Mouse (Mus musculus) thymus, postnatal 14 days (tissue): ENCODE results near the gene Sox6.

Experiments
- DNase-seq: peaks from one replicate; pipeline ENCODE4 v3.0.0; 2021

Sox6 gene

DNA sequence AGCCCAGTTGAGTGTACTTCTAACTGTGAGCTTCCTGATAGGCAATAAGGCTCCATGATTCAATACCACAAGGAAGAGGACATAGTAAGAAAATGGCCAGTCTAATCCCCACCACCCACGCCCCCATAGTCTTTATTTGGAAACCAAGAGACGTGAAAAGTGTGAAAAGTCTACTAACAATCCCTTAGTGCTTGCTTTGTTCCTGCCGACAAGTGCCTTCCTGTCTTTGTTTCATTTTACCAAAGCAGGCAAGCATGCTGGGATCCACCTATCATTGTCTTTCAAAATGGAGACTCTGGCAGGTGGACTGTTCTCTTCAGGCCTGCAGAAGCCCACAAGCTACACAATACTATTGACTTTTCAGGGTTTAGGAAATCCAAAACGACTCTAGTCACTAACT lies 495.0 kb downstream of the Sox6 start:
- DNase-seq: no peak

DNA sequence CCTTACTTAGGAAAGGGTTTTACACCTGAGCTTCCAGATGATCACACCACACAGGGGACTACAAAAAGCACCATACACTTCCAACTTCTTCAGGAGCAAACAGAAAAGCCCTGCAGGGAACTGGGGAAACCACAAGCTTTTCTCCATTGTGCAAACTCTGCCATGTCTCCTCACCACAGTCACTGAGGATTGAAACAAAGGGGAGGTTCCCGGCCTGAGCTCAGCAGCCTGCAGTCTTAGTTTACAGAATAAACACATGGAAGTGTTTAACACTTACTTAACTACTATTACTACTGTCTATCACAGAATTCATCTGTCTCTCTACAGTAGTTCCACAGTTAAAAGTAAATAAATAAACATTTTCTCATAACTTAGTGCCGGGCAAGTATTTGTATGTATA lies 498.3 kb downstream of the Sox6 start:
- no peak for DNase-seq

DNA sequence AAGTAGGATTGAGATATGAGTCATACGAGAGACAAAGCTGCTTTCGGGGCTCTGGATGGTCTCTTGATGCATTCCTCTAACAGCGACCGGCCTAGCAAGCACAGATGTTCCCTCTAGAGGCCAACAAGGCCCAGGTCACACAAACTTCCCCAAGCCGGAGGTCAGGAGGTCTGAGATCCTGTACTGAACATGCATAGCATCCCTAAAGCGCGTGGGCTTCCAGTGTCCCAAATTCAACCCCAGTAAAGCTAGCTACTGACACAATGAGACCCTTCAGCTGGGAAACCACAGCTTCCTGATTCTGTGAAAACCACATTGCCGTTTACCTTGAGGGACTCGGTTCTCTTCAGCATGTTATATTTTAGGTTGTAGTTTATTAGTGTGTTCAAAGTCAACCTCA lies 499.6 kb downstream of the Sox6 start:
- DNase-seq: peak; percentile 34

DNA sequence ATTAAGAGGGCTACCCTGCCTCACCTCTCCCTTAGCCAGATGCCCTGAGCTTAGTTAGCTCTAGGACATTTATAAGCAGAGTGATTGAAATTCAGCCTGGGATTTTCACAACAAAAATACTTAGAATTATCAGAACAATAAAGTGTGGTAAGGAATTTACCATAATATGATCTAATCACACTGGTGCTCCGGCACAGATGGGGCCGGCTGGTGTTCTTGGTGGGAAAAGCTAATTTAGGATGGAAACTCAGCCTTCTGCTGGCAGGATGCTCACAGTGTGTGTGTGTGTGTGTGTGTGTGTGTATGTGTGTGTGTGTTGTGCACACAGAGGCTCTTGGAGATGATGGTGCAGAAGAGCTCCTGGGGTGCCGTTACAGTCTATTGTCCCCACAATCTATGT lies 501.0 kb downstream of the Sox6 start:
- no peak for DNase-seq

DNA sequence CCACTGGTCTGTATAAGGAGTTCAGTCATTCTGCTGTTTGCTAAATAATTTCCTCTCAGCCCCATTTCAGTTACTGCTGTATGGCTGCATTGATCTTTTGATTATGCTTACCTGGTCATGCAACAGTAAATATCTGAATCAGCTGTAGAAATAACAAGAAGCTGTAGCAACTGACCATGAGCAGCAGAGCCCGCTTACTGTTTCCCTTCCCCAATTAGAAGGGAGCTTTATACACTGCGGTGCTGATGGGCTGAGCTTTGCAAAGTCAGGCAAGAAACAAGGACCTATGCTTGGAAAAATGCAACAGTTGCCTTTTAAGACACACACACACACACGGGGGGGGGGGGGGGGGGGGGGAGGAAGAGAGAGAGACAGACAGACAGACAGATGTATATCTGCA lies 502.1 kb downstream of the Sox6 start:
- DNase-seq: no peak

DNA sequence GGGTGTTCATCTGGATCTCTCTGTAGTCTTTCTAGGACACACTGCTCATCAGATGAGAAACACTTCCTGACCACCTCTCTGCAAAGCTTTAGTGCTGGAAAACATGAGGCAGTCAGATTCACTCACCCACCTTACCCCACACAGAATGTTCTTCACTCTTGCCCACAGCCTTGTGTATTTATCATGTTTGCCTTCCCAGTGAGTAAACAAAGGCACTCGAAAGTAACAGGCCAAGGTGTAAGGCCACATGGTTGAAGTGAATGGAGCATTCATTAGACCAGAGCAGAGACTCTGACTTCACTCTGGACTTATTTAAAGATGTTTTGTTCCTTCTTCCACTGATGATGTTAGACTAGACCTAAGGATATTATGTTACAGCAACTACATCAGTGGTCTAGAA lies 506.7 kb downstream of the Sox6 start:
- no peak for DNase-seq

DNA sequence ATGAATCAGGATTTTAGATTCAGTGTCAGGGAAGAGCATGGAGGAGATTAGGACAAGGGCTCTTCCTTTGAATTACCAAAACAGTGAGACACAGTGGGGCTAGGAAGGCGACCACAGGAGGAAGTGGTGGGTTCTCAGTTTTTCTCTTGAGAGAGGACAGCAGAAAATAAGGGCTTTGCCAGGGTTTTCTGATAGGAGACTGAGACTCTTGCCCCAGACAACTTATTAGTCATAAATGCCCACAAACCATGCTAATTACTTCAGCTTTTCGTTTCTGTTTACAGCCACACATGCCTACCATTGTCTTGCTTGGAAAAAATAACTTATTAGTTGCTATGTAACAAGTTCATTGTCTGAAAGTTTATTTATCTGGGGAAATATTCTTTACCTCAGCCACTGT lies 507.4 kb downstream of the Sox6 start:
- no peak for DNase-seq

DNA sequence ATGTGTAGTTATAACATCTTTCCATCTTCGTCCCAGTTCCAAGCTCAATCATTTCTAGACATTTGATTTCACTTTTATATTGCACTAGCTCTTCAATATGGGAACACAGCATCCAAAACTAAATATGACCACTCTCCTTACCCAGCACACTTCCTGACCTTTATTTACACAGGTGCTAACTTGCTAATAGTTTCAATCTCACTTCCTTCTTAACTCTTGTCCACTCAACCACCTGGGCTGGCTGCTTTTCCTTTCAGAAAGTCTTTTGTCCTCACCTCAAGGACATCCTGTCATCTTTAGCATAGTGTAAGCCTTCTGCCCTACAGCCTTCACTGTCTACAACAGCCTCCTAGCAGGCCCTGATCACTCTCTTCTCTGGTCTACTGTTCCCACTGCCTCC lies 520.9 kb downstream of the Sox6 start:
- DNase-seq: no peak

DNA sequence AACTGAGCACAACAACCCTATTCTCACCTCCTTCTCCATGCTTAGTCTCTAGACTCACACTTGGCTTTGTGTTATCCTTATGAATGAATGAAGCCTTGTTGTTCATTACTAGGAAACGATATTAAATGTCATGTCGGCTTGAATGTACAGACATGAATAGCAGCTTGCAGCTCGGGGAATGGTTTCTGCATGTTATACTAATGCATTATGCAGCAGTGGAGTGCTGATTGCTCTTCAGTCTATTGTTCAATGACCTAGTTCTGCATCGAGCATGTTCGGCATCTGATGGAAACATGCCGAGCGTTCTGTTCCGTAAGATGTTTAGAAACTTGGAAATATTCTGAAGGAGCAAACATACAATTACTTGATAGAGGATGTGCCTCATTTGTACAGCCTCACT lies 524.9 kb downstream of the Sox6 start:
- no peak for DNase-seq

DNA sequence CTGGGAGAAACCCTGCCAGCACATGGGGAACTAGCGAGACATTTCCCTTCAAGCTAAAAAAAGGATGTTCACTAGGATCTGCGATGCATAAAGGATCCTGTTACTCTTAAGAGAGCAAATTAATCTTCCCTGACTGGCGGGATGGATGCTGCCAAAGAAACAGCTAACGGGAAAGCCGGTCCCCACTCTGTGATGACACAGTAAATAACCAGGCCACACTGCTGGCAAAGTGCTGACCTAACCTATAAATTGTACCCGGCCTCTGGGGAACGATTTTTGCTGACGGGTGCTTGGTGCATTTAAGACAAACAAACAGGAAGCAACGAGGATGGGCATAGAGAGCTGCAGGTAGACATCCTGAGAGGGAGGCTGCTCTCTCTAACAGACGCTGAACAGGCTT lies 526.8 kb downstream of the Sox6 start:
- no peak for DNase-seq

DNA sequence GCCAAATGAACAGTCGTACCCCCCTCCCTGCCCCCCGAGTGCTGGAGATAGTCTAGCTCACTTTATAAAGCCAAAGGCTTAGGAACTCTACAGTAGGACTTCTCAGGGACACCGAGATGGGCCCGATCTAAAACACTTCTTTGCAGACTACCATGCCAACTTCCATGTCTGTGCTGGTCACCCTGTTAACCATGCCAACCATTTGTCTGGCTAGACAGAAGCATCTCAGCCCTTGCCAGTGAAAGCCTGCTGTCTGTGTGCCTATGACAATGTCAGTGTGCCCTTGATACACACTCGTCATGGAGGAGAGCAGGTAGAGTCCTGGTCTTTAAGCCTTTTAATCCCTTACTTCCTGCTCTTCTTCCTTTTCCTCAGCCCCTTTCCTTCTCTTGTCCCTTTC lies 527.5 kb downstream of the Sox6 start:
- no peak for DNase-seq

DNA sequence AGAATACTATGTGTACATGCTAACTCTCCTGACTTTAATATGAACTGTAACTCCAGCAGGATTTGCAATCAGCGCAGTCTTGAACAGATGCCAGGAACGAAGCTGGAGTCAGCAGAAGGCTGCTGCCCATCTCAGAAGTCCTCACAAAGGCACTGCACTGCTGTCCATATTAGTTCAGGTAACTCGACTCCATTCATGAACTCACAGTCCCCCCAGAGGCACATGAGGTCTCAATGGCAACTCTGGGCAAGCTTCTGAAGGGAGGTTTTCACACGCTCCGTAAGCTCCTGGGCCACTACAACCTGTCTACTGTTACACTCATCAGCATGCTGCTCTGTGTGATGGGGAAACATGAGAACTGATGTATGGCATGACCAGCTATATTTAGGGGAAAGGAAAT lies 528.6 kb downstream of the Sox6 start:
- DNase-seq: no peak

DNA sequence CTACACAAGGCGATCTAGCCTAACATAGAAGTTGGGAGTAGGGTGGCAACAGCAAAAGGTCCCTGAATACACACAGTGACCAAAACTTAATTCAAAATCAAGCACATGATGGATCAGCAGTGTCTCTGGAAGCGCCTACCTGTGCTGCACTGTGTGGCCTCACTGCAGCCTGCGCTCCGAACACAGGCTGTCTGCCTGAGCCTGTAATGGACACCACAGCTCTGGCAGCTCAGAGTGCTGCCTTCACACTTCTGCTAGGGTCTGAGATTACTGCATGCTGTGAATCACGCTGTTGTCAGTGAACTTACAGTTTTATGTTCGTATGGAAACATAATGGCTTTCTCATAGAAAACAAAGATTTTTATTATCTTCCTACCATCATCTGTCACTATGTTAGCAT lies 532.2 kb downstream of the Sox6 start:
- no peak for DNase-seq

DNA sequence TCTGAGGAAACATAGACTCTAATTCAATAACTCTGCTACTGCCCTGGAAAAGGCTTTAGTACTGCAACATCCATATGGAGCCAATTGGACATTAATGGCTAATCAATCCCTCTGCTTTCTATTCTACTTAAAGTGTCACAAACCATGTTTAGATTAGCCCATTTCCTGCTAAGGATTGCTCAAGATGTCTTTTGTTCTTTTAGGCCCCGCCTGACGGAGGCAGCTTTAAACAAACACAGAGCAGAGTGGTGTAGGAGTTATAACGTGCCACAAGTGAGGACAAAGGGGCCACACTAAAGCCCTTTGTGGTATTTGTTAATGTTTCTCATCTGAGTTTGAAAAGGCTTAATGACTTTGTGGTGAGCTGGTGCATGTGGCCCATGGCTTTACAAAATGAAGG lies 537.1 kb downstream of the Sox6 start:
- DNase-seq: no peak

DNA sequence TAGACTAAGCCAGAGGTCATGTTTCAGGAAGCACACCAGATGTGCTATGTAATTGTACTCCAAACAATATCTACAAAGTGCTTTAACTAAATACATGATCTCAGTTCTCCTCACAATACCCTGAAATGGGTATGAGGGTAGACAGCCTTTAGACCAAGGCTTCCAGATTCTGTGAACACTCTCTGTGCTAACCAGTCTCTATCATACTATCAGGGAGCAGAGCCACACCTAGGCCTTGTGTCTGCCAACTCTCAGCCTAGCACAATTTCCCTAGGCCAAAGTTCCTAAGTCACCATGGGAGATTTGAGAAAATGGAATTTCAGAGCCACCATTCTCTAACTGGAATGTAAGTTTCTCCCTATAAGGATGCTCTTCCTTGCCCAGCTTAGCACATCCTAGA lies 537.8 kb downstream of the Sox6 start:
- DNase-seq: no peak

DNA sequence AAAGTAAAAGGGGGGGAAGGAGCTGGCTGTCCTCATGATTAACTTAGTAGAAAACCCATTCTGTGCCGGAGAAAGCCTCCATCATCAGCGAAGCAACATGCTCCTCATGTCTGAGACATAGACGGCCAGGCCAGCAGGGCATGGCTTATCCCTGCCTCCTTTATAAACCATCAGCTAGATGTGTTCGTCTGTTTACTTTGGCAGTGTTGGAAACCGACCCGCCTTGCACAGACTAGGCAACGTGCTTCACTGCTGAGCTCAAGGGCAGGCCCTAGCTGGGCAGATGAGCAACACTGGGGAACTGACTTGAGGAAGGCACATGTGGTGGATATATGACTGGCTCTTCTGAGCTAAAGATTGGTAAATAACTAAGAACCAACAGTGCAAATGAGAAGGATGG lies 538.4 kb downstream of the Sox6 start:
- no peak for DNase-seq

DNA sequence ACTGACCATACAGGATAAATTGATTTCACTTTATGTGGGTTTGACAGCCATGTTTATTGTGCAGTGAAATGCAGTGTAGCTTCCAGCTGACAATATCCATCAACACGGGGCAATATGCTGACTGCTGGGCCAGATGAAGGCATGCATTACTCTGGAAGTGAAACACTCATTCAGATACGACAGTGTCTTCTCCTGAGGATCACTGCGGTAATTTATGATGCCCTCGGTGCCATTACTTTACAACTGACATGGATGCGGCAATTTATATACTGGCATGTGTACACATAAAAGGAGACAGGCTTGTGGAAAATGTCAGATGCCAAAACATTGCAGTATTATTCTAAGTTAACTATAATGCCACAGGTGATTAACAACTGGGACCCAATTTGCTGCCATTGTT lies 546.9 kb downstream of the Sox6 start:
- no peak for DNase-seq

DNA sequence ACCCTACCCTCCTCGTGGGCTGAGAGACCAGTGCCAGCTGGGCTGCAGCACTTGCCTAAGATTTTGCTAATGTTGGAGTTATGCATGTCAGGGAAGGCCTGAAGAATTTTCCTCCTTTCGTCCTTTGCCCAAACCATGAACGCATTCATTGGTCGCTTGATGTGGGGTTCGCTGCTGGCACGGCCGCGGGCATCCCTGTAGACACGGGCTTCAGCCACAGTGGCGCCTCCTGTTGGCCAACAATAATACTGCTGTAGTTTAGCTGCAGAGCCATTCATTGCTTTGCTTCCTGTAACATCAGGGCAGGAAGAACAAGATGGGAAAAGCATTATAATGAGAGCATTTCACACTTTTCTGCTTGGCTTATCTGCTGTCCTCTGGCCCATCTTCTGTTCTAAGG lies 549.0 kb downstream of the Sox6 start:
- DNase-seq: peak; percentile 60

DNA sequence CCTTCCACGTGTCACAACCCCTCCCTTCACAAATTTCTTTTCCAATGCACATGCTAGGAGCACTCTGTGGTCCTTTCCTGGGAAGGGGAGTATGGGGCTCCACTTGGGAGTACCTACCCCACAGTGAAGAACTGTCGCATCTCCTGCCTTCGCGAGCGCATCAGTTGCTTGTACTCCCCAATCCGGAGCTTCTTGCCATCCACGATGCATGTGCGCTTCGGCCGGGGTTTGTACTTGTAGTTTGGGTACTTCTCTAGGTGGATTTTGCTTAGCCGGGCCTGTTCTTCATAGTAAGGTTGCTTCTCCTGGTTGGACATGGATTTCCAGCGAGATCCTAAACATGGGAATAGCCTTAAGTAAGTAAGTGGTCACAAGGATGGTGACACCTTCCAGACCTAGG lies 552.2 kb downstream of the Sox6 start:
- DNase-seq: no peak

DNA sequence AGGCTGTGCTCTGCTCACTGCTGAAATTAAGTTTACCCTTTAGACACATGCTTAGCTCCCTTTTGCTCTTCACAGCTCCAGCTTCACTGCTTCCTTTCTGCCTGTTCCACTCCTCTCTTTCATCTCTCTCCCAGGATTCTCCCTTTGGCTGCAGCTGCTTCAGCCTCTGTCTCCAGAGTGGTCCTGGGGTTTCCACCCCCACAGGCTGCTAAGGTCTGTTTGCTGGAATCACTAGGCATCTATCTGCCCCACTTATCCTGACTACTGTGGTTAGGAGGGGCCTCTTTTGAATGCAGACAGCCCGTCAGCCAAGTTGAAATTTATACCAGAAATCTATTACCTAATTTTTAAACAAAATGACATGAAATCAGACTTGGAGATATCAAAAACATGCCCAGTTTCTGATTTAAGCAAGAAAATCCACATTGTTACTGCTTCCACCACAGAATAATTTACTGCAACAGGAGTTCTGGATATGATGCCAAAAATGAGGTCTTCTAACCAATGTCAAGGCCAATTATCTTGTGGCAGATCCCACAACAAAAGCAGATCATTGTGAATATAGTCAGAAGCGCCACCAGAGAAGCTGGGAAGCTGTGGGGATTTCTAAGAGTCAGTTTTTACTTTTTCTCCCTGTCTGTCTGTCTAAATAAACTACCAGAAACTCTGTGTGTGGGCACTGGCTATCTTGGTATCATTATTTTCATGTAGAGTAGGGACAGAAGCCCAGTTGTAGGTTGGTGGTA lies 552.8 kb downstream of the Sox6 start:
- DNase-seq: no peak

DNA sequence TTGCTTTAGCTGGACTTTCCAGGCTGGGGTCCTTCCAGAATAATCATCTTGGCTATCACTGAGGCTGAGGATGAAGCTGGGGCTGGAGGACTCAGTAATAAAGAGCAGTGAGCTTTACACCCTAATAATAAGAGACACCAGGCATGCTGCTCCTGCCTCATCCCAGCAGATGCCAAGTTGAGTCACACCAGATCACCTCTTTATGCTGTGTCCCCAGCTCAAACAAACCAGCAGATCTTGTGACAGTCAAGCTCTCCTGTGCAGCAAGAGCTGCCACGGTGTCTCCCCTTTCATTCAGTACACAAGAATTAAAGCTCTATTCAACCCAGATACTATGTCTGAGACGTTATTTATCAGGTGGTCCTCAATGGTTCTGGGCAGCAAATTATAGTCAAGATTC lies 560.8 kb downstream of the Sox6 start:
- no peak for DNase-seq

DNA sequence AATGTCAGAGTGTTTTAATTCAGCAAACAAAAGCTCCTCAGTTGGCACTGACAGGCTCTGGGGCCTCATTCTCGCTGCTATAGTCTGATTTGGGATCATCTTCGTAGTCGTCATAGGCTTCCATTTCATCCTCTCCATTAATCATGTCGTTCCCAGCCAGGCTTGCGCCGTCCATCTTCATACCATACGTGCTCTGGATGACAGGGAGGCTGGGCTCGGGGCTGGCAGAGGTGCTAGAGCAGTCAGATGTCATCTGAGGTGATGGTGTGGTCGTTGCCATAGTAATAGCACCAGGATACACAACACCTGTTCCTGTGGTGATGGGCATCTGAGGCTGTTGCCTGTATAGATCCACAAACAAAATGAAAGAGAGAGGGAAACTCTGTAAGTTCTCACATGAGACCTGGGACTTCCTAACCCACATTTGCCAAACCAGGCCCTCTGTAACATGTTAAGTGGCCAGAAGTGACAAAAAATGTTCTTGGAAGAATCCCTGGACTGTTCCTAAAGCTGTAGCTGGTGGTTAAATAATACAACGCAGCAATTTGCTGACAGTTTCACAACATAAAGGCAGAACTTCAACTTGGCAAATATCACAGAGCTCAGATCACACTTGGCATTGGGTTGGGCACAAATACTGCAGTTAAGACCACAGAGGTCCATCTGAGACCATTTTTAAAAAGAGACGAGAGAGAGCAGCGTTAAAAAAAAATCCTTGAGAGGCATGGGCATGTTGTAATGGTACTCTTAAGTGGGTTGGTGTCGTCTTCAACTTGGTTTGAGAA lies 561.5 kb downstream of the Sox6 start:
- no peak for DNase-seq

DNA sequence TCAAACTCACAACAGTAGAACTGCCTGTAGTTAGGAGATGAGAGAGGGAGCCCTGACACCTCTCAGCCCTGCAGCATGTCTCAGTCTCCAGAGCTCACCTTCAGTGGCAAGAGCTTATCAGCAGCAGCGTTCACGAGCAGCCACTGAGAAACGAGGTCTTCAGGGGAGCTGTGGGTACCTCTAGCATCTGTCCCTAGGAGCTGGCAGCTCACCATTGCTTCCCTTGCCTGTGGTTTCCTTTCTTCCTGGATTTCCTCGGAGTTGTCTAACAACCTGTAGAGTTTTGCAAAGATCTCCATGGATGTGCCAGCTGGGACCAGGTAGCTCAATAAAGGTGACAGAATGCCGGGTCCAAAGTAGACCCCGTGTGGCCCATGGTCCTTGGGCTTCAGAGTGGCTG lies 563.4 kb downstream of the Sox6 start:
- DNase-seq: no peak

DNA sequence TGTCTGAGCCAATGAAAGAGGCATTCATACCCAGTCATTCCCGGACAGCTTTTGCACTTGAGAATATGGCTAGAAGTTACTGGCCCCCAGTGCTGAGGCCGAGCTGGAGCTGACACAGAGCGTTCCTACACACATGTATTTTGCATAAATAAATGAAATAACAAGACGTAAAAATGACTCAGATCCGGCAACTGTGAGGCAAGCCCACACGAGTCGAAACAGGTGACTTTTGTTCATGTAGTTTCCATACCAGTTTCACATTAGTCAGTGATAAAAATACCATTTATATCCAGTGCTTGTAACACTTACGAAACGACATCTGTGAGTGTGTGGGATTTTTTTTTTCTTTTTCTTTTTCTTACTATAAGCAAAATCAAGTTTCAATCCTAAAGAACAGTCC lies 564.5 kb downstream of the Sox6 start:
- no peak for DNase-seq

DNA sequence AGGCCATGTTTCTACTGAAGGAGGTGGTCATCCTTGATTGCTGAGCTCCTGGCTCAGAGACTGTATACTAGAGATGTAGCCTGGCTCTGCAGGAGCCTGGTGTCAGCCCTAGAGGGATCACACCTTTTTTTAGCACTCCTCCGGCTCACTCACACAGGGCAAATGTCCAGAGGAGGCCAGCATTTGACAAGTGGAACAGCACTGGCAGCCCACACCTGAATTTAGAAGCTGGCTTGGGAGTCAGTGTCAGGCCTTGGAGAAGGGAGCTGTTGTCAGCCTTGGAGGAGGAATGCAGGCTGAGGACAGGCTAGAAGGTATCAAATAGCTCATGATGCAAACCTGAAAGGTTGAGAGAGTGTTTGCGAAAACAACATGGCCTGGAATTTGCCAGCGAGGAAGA lies 565.7 kb downstream of the Sox6 start:
- no peak for DNase-seq
